Mouse (Mus musculus) liver, embryonic 14.5 days (tissue): Measurements from ENCODE around the gene Morn5. TPM values are rescaled to one million over a fixed set of nuclear protein-coding genes. Genes with fewer than 3 reads are reported as not detected.

ENCODE experiments used
- ATAC-seq: fragments of 200-750 bp; cut with Nextera tagmentation; 2 replicates; pipeline ENCODE4 v1.8.0; 2017; ENCODE audit warnings: moderate number of reproducible peaks, mild to moderate bottlenecking, moderate library complexity; ENCODE audit not compliant: insufficient read depth
- DNase-seq, 3 experiments: peaks; one replicate each; pipeline ENCODE4 v3.0.0-alpha.2; 2012 to 2013; ENCODE audit warnings: low read depth in 3 of 3, low spot score in 3 of 3
- H3K27ac ChIP-seq: fragments of 300-500 bp; sonication (generic); 2 replicates; pipeline ENCODE4 v1.5.1; 2014; ENCODE audit warnings: moderate library complexity, mild to moderate bottlenecking, control low read depth, inconsistent platforms
- H3K27me3 ChIP-seq: fragments of 300-500 bp; sonication (generic); 2 replicates; pipeline ENCODE4 v1.6.1; 2014; ENCODE audit warnings: mild to moderate bottlenecking, low read length, moderate library complexity; ENCODE audit not compliant: control insufficient read depth, insufficient read depth
- H3K36me3 ChIP-seq: fragments of 300-500 bp; sonication (generic); replicated peaks from 2 replicates; pipeline ENCODE4 v1.6.1; 2014; ENCODE audit warnings: low read depth; ENCODE audit not compliant: control insufficient read depth, insufficient read depth
- H3K4me1 ChIP-seq, 2 experiments: fragments of 200-500 bp in 1 of 2; fragments of 300-500 bp in 1 of 2; sonication (generic) in 1 of 2; replicated peaks; 2 replicates each; pipeline ENCODE4 v1.6.1; 2012 to 2014; ENCODE audit warnings: antibody characterized with exemption in 1 of 2, inconsistent platforms in 1 of 2, low read length in 1 of 2; ENCODE audit not compliant: control insufficient read depth in 2 of 2, insufficient read depth in 2 of 2
- H3K4me2 ChIP-seq: fragments of 300-500 bp; sonication (generic); 2 replicates; pipeline ENCODE4 v1.6.1; 2014; ENCODE audit warnings: low read depth, mild to moderate bottlenecking, control low read depth, moderate library complexity
- H3K4me3 ChIP-seq, 2 experiments: fragments of 200-500 bp in 1 of 2; fragments of 300-500 bp in 1 of 2; sonication (generic) in 1 of 2; 2 replicates each; pipeline ENCODE4 v1.5.1; 2012 to 2014; ENCODE audit warnings: low read depth in 2 of 2, low read length in 2 of 2, mild to moderate bottlenecking in 2 of 2, control low read depth in 1 of 2, inconsistent platforms in 1 of 2, moderate library complexity in 1 of 2; ENCODE audit not compliant: insufficient read depth in 1 of 2
- H3K9ac ChIP-seq: fragments of 300-500 bp; sonication (generic); replicated peaks from 2 replicates; pipeline ENCODE4 v1.6.1; 2014; ENCODE audit warnings: mild to moderate bottlenecking, control low read depth, moderate library complexity
- H3K9me3 ChIP-seq: fragments of 300-500 bp; sonication (generic); 2 replicates; pipeline ENCODE4 v1.6.1; 2016; ENCODE audit warnings: low read length, mixed read lengths; ENCODE audit not compliant: control insufficient read depth
- CTCF ChIP-seq: IDR thresholded peaks from 2 replicates; pipeline ENCODE4 v1.5.1; 2016; ENCODE audit warnings: antibody characterized with exemption, low read depth, control low read depth
- EP300 ChIP-seq: IDR thresholded peaks from 2 replicates; pipeline ENCODE4 v1.6.1; 2016; ENCODE audit warnings: antibody characterized with exemption, low read depth
- WGBS: fragments of 180-500 bp; shearing (Covaris S2); extraction: QIAGEN DNeasy Blood & Tissue Kit; methylation state at CpG from one replicate; pipeline ENCODE4 v1.1.7; 2014; ENCODE audit not compliant: insufficient replicate concordance; 5-methylcytosine and 5-hydroxymethylcytosine counted together
- polyA plus RNA-seq, 2 experiments: library from polyadenylated mRNA; depleted of rRNA in 1 of 2; stranded (reverse) in 1 of 2; unstranded in 1 of 2; fragments of >200 nt; fragmentation: Nextera tagmentation in 1 of 2; extraction: Ambion mirVana in 1 of 2; gene quantifications; 2 replicates each; pipeline versions ENCODE4 v1.2.1 to v1.2.3; 2012 to 2014

The Morn5 gene
- polyA plus RNA-seq, 2 experiments, result not detected

DNA sequence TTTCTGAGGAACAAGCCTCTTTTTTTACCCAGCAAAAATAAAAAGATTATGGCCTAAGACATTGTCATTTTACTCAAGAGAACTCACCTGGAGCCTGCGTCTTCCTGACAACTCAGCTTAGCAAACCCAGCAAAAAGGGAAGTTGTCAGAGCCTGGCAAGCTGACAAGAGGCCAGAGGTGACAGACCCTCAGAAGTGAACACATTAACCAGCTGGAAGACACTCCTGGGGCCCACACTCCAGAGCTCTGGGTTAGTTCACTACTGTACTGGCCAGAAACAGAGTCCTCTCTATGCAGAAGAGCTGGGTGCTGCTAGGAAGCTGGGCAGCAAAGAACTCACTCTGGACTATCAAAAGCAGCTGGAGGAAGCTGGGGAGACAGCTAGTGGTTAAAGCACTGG lies 8.4 kb upstream of the Morn5 start:
- peaks cover 6% of the 10 kb centered on the region for H3K36me3 ChIP-seq
- H3K27ac ChIP-seq, result no peak overlapping the region
- H3K4me1 ChIP-seq, result no peaks in the 10 kb centered on the region; a peak in 1 of 4 replicates
- ATAC-seq (no peak), DNase-seq (no peak)
- no peak overlapping the region for H3K9ac ChIP-seq
- no peak overlapping the region for H3K4me3 ChIP-seq
- no peak overlapping the region for H3K4me2 ChIP-seq
- TF ChIP-seq CTCF (no peak), EP300 (no peak)
- 36% methylated on average over 1 of the region's 1 CpGs for WGBS
- no peaks in the 10 kb centered on the region for H3K9me3 ChIP-seq
- no peaks in the 10 kb centered on the region for H3K27me3 ChIP-seq

DNA sequence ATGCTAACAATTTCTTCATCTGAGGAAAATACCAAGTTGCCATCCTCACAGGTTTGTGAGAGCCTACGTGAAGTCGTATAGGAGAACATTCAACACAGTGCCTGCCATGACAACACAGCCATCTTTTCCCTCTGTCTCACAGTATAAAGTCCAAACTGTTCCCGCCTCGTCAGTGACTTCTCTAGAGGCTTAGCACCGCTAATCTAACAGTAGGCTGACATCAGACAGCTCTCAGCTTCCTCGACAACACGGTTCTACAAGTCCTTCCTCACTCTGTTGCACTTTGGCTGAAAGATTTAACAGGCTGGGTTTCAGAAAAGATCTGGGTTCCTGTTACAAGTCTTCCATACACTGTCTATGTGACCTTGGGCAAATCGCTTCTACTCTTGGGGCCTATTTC lies 1.1 kb upstream of the Morn5 start:
- Histone ChIP-seq H3K9me3 (no peaks in the 10 kb centered on the region), H3K4me3 (peak overlapping the region; percentile 65 to 88), H3K27ac (no peak overlapping the region), H3K27me3 (no peaks in the 10 kb centered on the region), H3K4me2 (peak overlapping the region; percentile 81), H3K9ac (peak overlapping the region; percentile 81), H3K36me3 (no peaks in the 10 kb centered on the region; the same call in none of the 2 replicates), H3K4me1 (peaks cover 7 to 9% of the 10 kb centered on the region in 2 experiments)
- ATAC-seq (no peak), DNase-seq (peak in 1 of 3 experiments; percentile 13)
- TF ChIP-seq CTCF (no peak), EP300 (no peak)
- WGBS, result 29% methylated on average over 8 of the region's 8 CpGs

DNA sequence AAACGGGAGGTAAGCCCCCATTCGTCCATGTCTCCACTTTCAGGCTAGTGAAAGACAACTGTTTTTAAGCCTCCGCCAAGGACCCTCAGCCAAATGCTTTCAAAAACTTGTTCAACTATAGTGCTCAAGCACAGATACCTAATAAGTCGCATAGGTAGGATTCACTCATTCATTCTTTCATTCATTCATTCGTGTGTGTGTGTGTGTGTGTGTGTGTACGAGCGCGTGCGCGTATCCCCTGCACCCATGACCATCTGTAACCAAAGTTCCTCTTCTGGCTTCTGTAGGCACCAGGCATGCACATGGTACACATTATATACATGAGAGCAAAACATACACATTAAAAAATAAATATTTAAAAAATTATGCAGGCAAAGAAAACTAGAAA lies 303 bp downstream of the Morn5 start:
- H3K4me2 ChIP-seq, result peak overlapping the region; percentile 81
- no peaks in the 10 kb centered on the region; the same call in 1 of the 2 replicates for H3K36me3 ChIP-seq
- no peaks in the 10 kb centered on the region for H3K9me3 ChIP-seq
- H3K4me3 ChIP-seq, result peak overlapping the region; percentile 25 to 65
- ATAC-seq (0 out of 2 replicates have a peak, but pooled peaks have one; percentile 5), DNase-seq (no peak)
- peaks cover 7 to 9% of the 10 kb centered on the region in 2 experiments for H3K4me1 ChIP-seq
- H3K27me3 ChIP-seq, result no peaks in the 10 kb centered on the region
- H3K27ac ChIP-seq, result no peak overlapping the region
- WGBS, result 39% methylated on average over 10 of the region's 10 CpGs
- no peak overlapping the region for H3K9ac ChIP-seq
- TF ChIP-seq EP300 (no peak), CTCF (no peak)

DNA sequence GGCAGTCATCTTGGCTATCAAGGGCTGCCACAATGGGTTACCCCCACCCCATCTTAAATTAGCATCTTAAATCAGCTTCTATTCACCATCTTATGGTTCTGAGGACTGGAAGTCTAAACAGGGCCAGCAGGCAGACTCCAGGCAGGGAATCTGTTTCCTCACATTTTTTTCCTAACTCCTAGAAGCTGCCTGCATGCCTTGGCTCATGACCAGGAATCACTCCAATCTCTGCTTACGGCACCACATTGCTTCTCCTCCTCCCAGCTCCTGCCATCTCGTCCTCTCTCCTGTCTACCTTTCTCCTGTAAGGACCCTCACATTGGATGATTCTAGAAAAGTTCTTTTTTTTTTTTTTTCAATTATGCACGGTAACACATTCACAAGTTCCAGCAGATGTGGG lies 4.0 kb downstream of the Morn5 start:
- TF ChIP-seq CTCF, result no peak
- no peaks in the 10 kb centered on the region for H3K9me3 ChIP-seq
- H3K4me2 ChIP-seq, result no peak overlapping the region
- H3K27ac ChIP-seq, result no peak overlapping the region
- H3K9ac ChIP-seq, result no peak overlapping the region
- peaks cover 4 to 5% of the 10 kb centered on the region in 2 experiments for H3K4me1 ChIP-seq
- no peaks in the 10 kb centered on the region for H3K36me3 ChIP-seq
- no peak overlapping the region for H3K4me3 ChIP-seq
- WGBS, result 61% methylated on average over 3 of the region's 3 CpGs
- ATAC-seq (no peak), DNase-seq (no peak)
- no peaks in the 10 kb centered on the region for H3K27me3 ChIP-seq

DNA sequence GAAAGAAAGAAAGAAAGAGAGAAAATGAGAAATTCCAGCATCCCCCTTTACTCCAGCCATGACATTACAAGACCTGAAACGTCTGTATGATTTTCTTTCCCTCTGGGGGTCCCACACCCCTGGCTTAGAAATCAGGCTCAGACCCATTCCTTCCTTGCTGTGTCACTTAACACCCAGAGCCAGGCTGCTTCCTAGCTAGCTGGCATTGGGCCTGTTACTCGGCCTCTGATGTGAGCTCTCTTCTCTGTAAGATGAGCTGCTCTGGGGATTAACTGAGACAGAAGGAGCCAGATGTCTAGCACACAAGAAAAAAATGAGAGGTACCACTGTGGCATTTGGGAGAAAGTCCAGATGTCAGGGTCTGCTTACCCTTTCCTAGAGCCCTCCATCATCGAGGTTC lies 7.0 kb downstream of the Morn5 start:
- WGBS, result 38% methylated on average over 3 of the region's 3 CpGs
- Histone ChIP-seq H3K4me2 (no peak overlapping the region), H3K9ac (no peak overlapping the region), H3K4me3 (no peak overlapping the region), H3K36me3 (no peaks in the 10 kb centered on the region), H3K27me3 (no peaks in the 10 kb centered on the region), H3K4me1 (no peaks in the 10 kb centered on the region), H3K9me3 (no peaks in the 10 kb centered on the region), H3K27ac (no peak overlapping the region)
- no peak for ATAC-seq
- DNase-seq, result no peak
- TF ChIP-seq CTCF, result no peak
- no peak for TF ChIP-seq EP300

DNA sequence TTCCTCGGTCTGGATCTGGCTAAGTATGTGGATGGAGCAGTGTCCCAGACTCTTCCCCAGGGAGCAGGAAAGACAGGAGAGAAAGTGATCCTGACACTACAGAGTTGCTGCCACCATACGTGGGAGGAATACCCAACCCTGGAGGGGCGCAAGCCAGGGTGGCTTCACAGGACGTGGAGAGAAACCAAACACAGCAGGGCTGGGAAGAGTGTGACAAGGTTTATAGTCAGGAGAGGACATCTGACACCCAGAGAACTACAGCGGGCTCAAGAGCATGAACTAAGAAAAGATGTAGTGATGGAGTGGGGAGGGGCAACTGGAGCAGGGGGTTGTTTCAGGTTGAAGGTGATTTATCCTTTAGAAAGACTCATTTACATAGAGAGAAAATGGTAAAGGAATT lies 12.2 kb downstream of the Morn5 start:
- Histone ChIP-seq H3K9me3 (no peaks in the 10 kb centered on the region), H3K27me3 (no peaks in the 10 kb centered on the region), H3K4me2 (no peak overlapping the region), H3K36me3 (no peaks in the 10 kb centered on the region), H3K27ac (no peak overlapping the region), H3K4me1 (no peaks in the 10 kb centered on the region), H3K9ac (no peak overlapping the region), H3K4me3 (no peak overlapping the region)
- 59% methylated on average over 5 of the region's 5 CpGs for WGBS
- ATAC-seq (no peak), DNase-seq (no peak)
- TF ChIP-seq EP300 (no peak), CTCF (no peak)
